Mouse (Mus musculus): ENCODE measurements around the gene Stk39. TPM values are rescaled to one million over a fixed set of nuclear protein-coding genes. Genes with fewer than 3 reads are reported as not detected.
"Not testable (repeated sequence)": the region's sequence is repeated elsewhere in the genome, so short reads cannot be mapped to it uniquely, and the experiment has no call there.

Gene Stk39
- polyA plus RNA-seq, 1 experiment from 2014 or later, result 27.3 TPM

- Histone ChIP-seq H3K27me3 (replicated peaks) (no peaks in the 10 kb centered on the region), H3K4me1 (no peaks in the 10 kb centered on the region), H3K4me3 (replicated peaks) (no peak overlapping the region), H3K9ac (replicated peaks) (no peak overlapping the region), H3K36me3 (no peaks in the 10 kb centered on the region), H3K27ac (replicated peaks) (no peak overlapping the region), H3K9me3 (replicated peaks) (no peaks in the 10 kb centered on the region), H3K4me2 (no peak overlapping the region)
- no peak for ATAC-seq (ENCODE audit: low FRiP score)
- WGBS, result 88% methylated on average over 3 of the region's 3 CpGs
These were observed 230.0 kb downstream of the Stk39 start for GRCm38 (mm10) chr2:68242069-68242468.

GRCm38 (mm10) chr2:68241640-68242039 is 230.4 kb downstream of the Stk39 start:
- Histone ChIP-seq H3K4me1 (no peaks in the 10 kb centered on the region), H3K36me3 (no peaks in the 10 kb centered on the region), H3K4me3 (replicated peaks) (no peak overlapping the region), H3K9me3 (replicated peaks) (no peaks in the 10 kb centered on the region), H3K27me3 (replicated peaks) (no peaks in the 10 kb centered on the region), H3K9ac (replicated peaks) (no peak overlapping the region), H3K4me2 (no peak overlapping the region), H3K27ac (replicated peaks) (no peak overlapping the region)
- no peak for ATAC-seq (ENCODE audit: low FRiP score)
- WGBS, result 98% methylated on average over 1 of the region's 1 CpGs

GRCm38 (mm10) chr2:68239415-68239814 is 232.7 kb downstream of the Stk39 start:
- H3K27me3 ChIP-seq (replicated peaks); H3K4me3 ChIP-seq (replicated peaks); H3K36me3 ChIP-seq; H3K27ac ChIP-seq (replicated peaks); H3K4me1 ChIP-seq; H3K4me2 ChIP-seq; H3K9ac ChIP-seq (replicated peaks); ATAC-seq (ENCODE audit: low FRiP score); H3K9me3 ChIP-seq (replicated peaks): not testable (repeated sequence)
- 25% methylated on average over 4 of the region's 4 CpGs for WGBS

- no peak for ATAC-seq (ENCODE audit: low FRiP score)
- 94% methylated on average over 5 of the region's 5 CpGs for WGBS
- Histone ChIP-seq H3K4me3 (replicated peaks) (no peak overlapping the region), H3K4me2 (no peak overlapping the region), H3K36me3 (0 out of 2 replicates have a peak, but pooled peaks cover 2% of the 10 kb centered on the region), H3K9me3 (replicated peaks) (no peaks in the 10 kb centered on the region), H3K9ac (replicated peaks) (no peak overlapping the region), H3K27ac (replicated peaks) (no peak overlapping the region), H3K4me1 (no peaks in the 10 kb centered on the region), H3K27me3 (replicated peaks) (no peaks in the 10 kb centered on the region)
These were observed 239.1 kb downstream of the Stk39 start for GRCm38 (mm10) chr2:68232929-68233328.

GRCm38 (mm10) chr2:68229872-68230271 is 242.2 kb downstream of the Stk39 start:
- H3K4me1 ChIP-seq, result no peaks in the 10 kb centered on the region
- no peak overlapping the region for H3K9ac ChIP-seq (replicated peaks)
- whole genome bisulfite sequencing, result 84% methylated on average over 2 of the region's 2 CpGs
- H3K27ac ChIP-seq (replicated peaks), result no peak overlapping the region
- no peaks in the 10 kb centered on the region for H3K9me3 ChIP-seq (replicated peaks)
- H3K36me3 ChIP-seq, result 0 out of 2 replicates have a peak, but pooled peaks cover 2% of the 10 kb centered on the region
- H3K27me3 ChIP-seq (replicated peaks), result no peaks in the 10 kb centered on the region
- no peak for ATAC-seq (ENCODE audit: low FRiP score)
- no peak overlapping the region for H3K4me2 ChIP-seq
- no peak overlapping the region for H3K4me3 ChIP-seq (replicated peaks)

- no peaks in the 10 kb centered on the region for H3K27me3 ChIP-seq (replicated peaks)
- 72% methylated on average over 2 of the region's 2 CpGs for WGBS
- H3K9ac ChIP-seq (replicated peaks), result no peak overlapping the region
- ATAC-seq (ENCODE audit: low FRiP score), result no peak
- no peak overlapping the region for H3K4me2 ChIP-seq
- H3K4me1 ChIP-seq, result no peaks in the 10 kb centered on the region
- no peak overlapping the region for H3K27ac ChIP-seq (replicated peaks)
- no peaks in the 10 kb centered on the region for H3K9me3 ChIP-seq (replicated peaks)
- no peak overlapping the region for H3K4me3 ChIP-seq (replicated peaks)
- 0 out of 2 replicates have a peak, but pooled peaks cover 2% of the 10 kb centered on the region for H3K36me3 ChIP-seq
These were observed 243.0 kb downstream of the Stk39 start for GRCm38 (mm10) chr2:68229081-68229480.

GRCm38 (mm10) chr2:68222227-68222873 is 249.7 kb downstream of the Stk39 start:
- H3K9me3 ChIP-seq (replicated peaks), result no peaks in the 10 kb centered on the region
- peaks cover 16% of the 10 kb centered on the region for H3K4me1 ChIP-seq
- H3K36me3 ChIP-seq, result no peaks in the 10 kb centered on the region
- no peak overlapping the region for H3K4me2 ChIP-seq
- ATAC-seq (ENCODE audit: low FRiP score), result peak; percentile 81
- peak overlapping the region; percentile 56; the same call in 1 of the 2 replicates for H3K27ac ChIP-seq (replicated peaks)
- H3K9ac ChIP-seq (replicated peaks), result no peak overlapping the region
- H3K4me3 ChIP-seq (replicated peaks), result no peak overlapping the region
- no peaks in the 10 kb centered on the region for H3K27me3 ChIP-seq (replicated peaks)
- WGBS, result 17% methylated on average over 5 of the region's 5 CpGs

- H3K4me3 ChIP-seq (replicated peaks), result no peak overlapping the region
- H3K27ac ChIP-seq (replicated peaks), result no peak overlapping the region
- H3K36me3 ChIP-seq, result no peaks in the 10 kb centered on the region
- 57% methylated on average over 4 of the region's 4 CpGs for WGBS
- no peaks in the 10 kb centered on the region for H3K27me3 ChIP-seq (replicated peaks)
- no peaks in the 10 kb centered on the region for H3K9me3 ChIP-seq (replicated peaks)
- ATAC-seq (ENCODE audit: low FRiP score), result no peak
- peaks cover 16% of the 10 kb centered on the region for H3K4me1 ChIP-seq
- H3K9ac ChIP-seq (replicated peaks), result no peak overlapping the region
- H3K4me2 ChIP-seq, result no peak overlapping the region
These were observed 250.8 kb downstream of the Stk39 start for GRCm38 (mm10) chr2:68221226-68221625.

- Histone ChIP-seq H3K4me3 (replicated peaks) (no peak overlapping the region), H3K4me1 (peaks cover 16% of the 10 kb centered on the region), H3K27ac (replicated peaks) (no peak overlapping the region), H3K27me3 (replicated peaks) (no peaks in the 10 kb centered on the region), H3K36me3 (no peaks in the 10 kb centered on the region), H3K9me3 (replicated peaks) (no peaks in the 10 kb centered on the region), H3K4me2 (no peak overlapping the region), H3K9ac (replicated peaks) (no peak overlapping the region)
- ATAC-seq (ENCODE audit: low FRiP score), result no peak
- WGBS, result 93% methylated on average over 4 of the region's 4 CpGs
These were observed 252.2 kb downstream of the Stk39 start for GRCm38 (mm10) chr2:68219823-68220222.

GRCm38 (mm10) chr2:68215176-68215575 is 256.9 kb downstream of the Stk39 start:
- Histone ChIP-seq H3K9me3 (replicated peaks) (no peaks in the 10 kb centered on the region), H3K36me3 (no peaks in the 10 kb centered on the region), H3K27ac (replicated peaks) (no peak overlapping the region), H3K27me3 (replicated peaks) (no peaks in the 10 kb centered on the region), H3K9ac (replicated peaks) (no peak overlapping the region), H3K4me1 (no peaks in the 10 kb centered on the region), H3K4me2 (no peak overlapping the region), H3K4me3 (replicated peaks) (no peak overlapping the region)
- no peak for ATAC-seq (ENCODE audit: low FRiP score)
- 78% methylated on average over 11 of the region's 11 CpGs for WGBS

GRCm38 (mm10) chr2:68214400-68214799 is 257.7 kb downstream of the Stk39 start:
- H3K4me2 ChIP-seq, result no peak overlapping the region
- no peaks in the 10 kb centered on the region for H3K27me3 ChIP-seq (replicated peaks)
- no peak overlapping the region for H3K27ac ChIP-seq (replicated peaks)
- H3K4me3 ChIP-seq (replicated peaks), result no peak overlapping the region
- 82% methylated on average over 6 of the region's 6 CpGs for WGBS
- no peaks in the 10 kb centered on the region for H3K9me3 ChIP-seq (replicated peaks)
- H3K9ac ChIP-seq (replicated peaks), result no peak overlapping the region
- H3K4me1 ChIP-seq, result no peaks in the 10 kb centered on the region
- ATAC-seq (ENCODE audit: low FRiP score), result no peak
- H3K36me3 ChIP-seq, result no peaks in the 10 kb centered on the region

- 77% methylated on average over 7 of the region's 7 CpGs for WGBS
- Histone ChIP-seq H3K9ac (replicated peaks) (no peak overlapping the region), H3K27me3 (replicated peaks) (no peaks in the 10 kb centered on the region), H3K4me1 (no peaks in the 10 kb centered on the region), H3K4me3 (replicated peaks) (no peak overlapping the region), H3K27ac (replicated peaks) (no peak overlapping the region), H3K4me2 (no peak overlapping the region), H3K9me3 (replicated peaks) (no peaks in the 10 kb centered on the region), H3K36me3 (no peaks in the 10 kb centered on the region)
- ATAC-seq (ENCODE audit: low FRiP score), result no peak
These were observed 260.6 kb downstream of the Stk39 start for GRCm38 (mm10) chr2:68211443-68211842.
